Mouse (Mus musculus) B cell, adult 67 days (primary cell): ENCODE results near the gene Olfr1184. TPM values are rescaled to one million over a fixed set of nuclear protein-coding genes. Genes with fewer than 3 reads are reported as not detected.

Source experiments
- total RNA-seq, 2 experiments: library from RNA; stranded (reverse); gene quantifications; 4 replicates each; pipeline ENCODE4 v1.2.4; 2023

Olfr1184 gene
- total RNA-seq, result not detected

GRCm38 (mm10) chr2:88483298-88483697 is at the start of gene Olfr1184:
Gene Olfr1184, plus strand, starts transcription at chr2:88483598.

GRCm38 (mm10) chr2:88449031-88449430 is 34.4 kb upstream of the Olfr1184 start, which contains the start of gene Gm13757:
Gene Gm13757, minus strand, starts transcription at chr2:88449131.

GRCm38 (mm10) chr2:88454567-88454966 is 28.8 kb upstream of the Olfr1184 start, which contains the start of gene Olfr1183:
Gene Olfr1183, plus strand, starts transcription at chr2:88454867.

GRCm38 (mm10) chr2:88493020-88493419 is 9.6 kb downstream of the Olfr1184 start, which contains the start of gene Olfr1185-ps1:
Gene Olfr1185-ps1, plus strand, starts transcription at chr2:88493320.

GRCm38 (mm10) chr2:88518251-88518650 is 34.9 kb downstream of the Olfr1184 start, which contains the start of gene Olfr1186:
Gene Olfr1186, plus strand, starts transcription at chr2:88518551.

Other genes with a start within 250 kb of the Olfr1184 start
- gene Olfr1173, start 203.7 kb upstream of the Olfr1184 start, total RNA-seq, result under 1 TPM; 0.12 to 0.20 TPM
- not detected for gene Olfr1174-ps, start 168.5 kb upstream of the Olfr1184 start, total RNA-seq
- under 1 TPM in 1 of 2 experiments, not detected in 1; 0.15 TPM for gene Olfr1175-ps, start 156.4 kb upstream of the Olfr1184 start, total RNA-seq
- not detected for gene Olfr1176, start 146.9 kb upstream of the Olfr1184 start, total RNA-seq
- gene Olfr1177-ps, start 137.1 kb upstream of the Olfr1184 start, total RNA-seq, result not detected
- gene Olfr1178, start 96.5 kb upstream of the Olfr1184 start, total RNA-seq, result not detected
- gene Olfr1179, start 77.1 kb upstream of the Olfr1184 start, total RNA-seq, result not detected
- not detected for gene Olfr1180, start 64.4 kb upstream of the Olfr1184 start, total RNA-seq
- gene Olfr1181, start 57.4 kb upstream of the Olfr1184 start, total RNA-seq, result not detected
- not detected for gene Gm13757, start 34.5 kb upstream of the Olfr1184 start, total RNA-seq
- not detected for gene Olfr1183, start 28.7 kb upstream of the Olfr1184 start, total RNA-seq
- gene Olfr1185-ps1, start 9.7 kb downstream of the Olfr1184 start, total RNA-seq, result not detected
- gene Olfr1186, start 35.0 kb downstream of the Olfr1184 start, total RNA-seq, result not detected
- not detected for gene Olfr1188, start 73.3 kb downstream of the Olfr1184 start, total RNA-seq
- not detected for gene Olfr1189, start 102.9 kb downstream of the Olfr1184 start, total RNA-seq
- gene Olfr1191-ps1, start 156.9 kb downstream of the Olfr1184 start, total RNA-seq, result under 1 TPM in 1 of 2 experiments, not detected in 1; 0.12 TPM
- gene Olfr1192-ps1, start 164.9 kb downstream of the Olfr1184 start, total RNA-seq, result not detected
- gene Olfr1193, start 192.0 kb downstream of the Olfr1184 start, total RNA-seq, result not detected
- gene Olfr1195, start 205.6 kb downstream of the Olfr1184 start, total RNA-seq, result not detected
- not detected for gene Olfr1196, start 221.0 kb downstream of the Olfr1184 start, total RNA-seq
- not detected for gene Olfr1197, start 248.8 kb downstream of the Olfr1184 start, total RNA-seq